Mouse (Mus musculus): ENCODE results near the gene Chga. TPM values are rescaled to one million over a fixed set of nuclear protein-coding genes. Genes with fewer than 3 reads are reported as not detected.
A peak's percentile ranks its signal among the peaks of the same experiment; 100 is the strongest.

Gene Chga
- polyA plus RNA-seq, 1 experiment: 0.06 TPM

DNA sequence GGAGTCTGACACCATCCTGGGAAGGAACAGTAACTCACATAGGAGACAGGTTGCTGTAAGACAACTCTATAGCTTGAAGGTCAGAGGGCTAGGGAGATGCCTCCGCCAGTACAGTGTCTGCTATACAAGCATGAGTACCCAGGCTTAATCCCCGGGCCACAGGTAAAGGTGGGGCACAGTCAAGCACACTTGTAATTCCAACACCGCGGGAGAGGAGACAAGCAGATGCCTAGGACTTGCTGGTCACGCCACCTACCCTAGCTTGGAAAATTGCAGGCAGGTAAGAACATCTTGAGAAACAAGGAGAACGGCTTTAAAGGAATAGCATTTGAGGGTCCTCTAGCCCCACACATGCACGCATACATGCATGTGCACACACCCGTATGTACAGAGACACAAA, 52.3 kb downstream of the Chga start:
- peaks cover 85% of the 10 kb centered on the region for H3K36me3 ChIP-seq (replicated peaks; ENCODE audit: low read length)
- no peaks in the 10 kb centered on the region for H3K9me3 ChIP-seq
- no peak overlapping the region for H3K4me3 ChIP-seq (replicated peaks)
- H3K27me3 ChIP-seq (replicated peaks): no peaks in the 10 kb centered on the region
- TF ChIP-seq GATA1 (IDR thresholded peaks at IDR 0.05; ENCODE audit: borderline replicate concordance, low read length): no peak
- TF ChIP-seq FLI1 (IDR thresholded peaks at IDR 0.05; ENCODE audit: low read length): no peak
- H3K4me1 ChIP-seq: peaks cover 39% of the 10 kb centered on the region

DNA sequence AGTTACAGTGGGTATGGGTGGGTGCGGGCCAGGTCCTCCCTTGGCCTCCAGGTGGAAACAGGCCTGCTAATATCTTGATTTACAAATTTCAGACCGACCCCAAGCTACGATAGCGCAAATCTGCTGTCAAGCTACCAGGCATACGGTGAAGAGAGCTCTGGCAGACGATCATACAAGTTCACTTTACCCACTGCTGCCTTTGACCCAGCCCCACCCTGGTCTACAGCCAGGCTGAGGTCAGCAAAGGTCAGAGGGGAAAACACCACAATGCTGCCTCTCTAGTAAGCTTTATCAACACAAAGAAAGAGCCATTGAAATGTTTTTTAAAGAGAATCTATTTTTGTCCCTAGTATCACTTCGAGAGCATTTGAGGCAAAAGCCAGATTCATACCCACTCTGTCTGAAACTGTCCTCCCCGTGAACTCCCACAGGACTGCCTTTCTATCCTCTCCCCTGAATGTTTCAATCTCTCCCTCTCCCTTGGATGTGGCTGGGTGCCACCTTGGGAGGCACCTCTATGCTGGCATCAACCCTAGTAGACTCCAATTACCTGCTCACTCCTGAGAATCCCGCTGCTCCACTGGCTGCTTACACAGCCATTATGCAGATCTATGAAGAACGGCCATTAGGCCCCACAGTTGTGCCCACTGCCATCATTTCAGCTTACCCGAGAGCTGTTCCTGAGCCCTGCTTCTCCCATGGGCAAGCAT, 53.2 kb downstream of the Chga start:
- no peaks in the 10 kb centered on the region for H3K27me3 ChIP-seq (replicated peaks)
- peaks cover 40% of the 10 kb centered on the region for H3K4me1 ChIP-seq
- peaks cover 77% of the 10 kb centered on the region for H3K36me3 ChIP-seq (replicated peaks; ENCODE audit: low read length)
- no peak for TF ChIP-seq FLI1 (IDR thresholded peaks at IDR 0.05; ENCODE audit: low read length)
- TF ChIP-seq GATA1 (IDR thresholded peaks at IDR 0.05; ENCODE audit: borderline replicate concordance, low read length): no peak
- no peak overlapping the region for H3K4me3 ChIP-seq (replicated peaks)
- no peaks in the 10 kb centered on the region for H3K9me3 ChIP-seq

DNA sequence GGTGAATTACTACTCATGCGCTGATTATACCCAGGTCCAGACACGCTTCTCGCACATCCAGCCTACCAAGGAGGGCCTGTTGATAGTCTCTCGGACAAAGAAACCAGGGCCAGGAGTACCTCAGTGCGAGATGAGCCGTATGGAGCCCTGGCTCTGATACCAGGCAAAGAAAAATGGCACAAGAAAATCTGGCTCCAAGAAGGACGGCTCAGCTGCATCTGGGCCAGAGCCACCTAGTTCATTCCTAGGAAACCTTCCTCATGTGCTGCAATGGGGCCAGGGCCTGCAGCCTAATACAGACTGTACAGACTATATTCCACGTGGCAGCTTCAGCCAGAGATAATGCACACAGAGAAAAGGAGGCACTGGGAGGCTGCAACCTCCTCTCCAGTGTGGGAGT, 56.2 kb downstream of the Chga start:
- H3K4me1 ChIP-seq: peaks cover 51% of the 10 kb centered on the region
- H3K9me3 ChIP-seq: no peaks in the 10 kb centered on the region
- no peaks in the 10 kb centered on the region for H3K27me3 ChIP-seq (replicated peaks)
- no peak overlapping the region for H3K4me3 ChIP-seq (replicated peaks)
- TF ChIP-seq FLI1 (IDR thresholded peaks at IDR 0.05; ENCODE audit: low read length) (no peak), GATA1 (IDR thresholded peaks at IDR 0.05; ENCODE audit: borderline replicate concordance, low read length) (no peak)
- H3K36me3 ChIP-seq (replicated peaks; ENCODE audit: low read length): peaks cover 57% of the 10 kb centered on the region

DNA sequence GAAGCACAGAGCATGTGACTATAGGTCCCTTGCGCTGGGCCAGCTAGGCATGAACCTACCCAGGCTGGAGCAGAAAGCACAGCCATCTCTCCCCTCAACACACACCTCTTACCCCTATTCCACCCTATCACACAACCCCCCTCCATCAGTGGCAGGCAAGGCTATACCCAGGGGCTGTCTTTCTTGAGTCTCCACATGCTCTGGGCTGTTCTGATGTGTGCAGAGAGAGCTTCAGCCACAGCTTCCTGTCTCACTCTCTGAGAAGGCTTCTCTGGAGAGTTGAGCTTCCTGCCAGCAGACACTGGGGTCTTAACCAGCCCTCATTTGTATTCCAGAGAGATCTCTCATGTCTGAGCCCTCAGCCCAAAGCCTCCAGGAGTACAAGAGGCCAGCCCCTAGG, 57.7 kb downstream of the Chga start:
- TF ChIP-seq GATA1 (IDR thresholded peaks at IDR 0.05; ENCODE audit: borderline replicate concordance, low read length) (no peak), FLI1 (IDR thresholded peaks at IDR 0.05; ENCODE audit: low read length) (no peak)
- H3K36me3 ChIP-seq (replicated peaks; ENCODE audit: low read length): peaks cover 46% of the 10 kb centered on the region
- peaks cover 56% of the 10 kb centered on the region for H3K4me1 ChIP-seq
- H3K27me3 ChIP-seq (replicated peaks): no peaks in the 10 kb centered on the region
- peak overlapping the region; percentile 48 for H3K4me3 ChIP-seq (replicated peaks)
- H3K9me3 ChIP-seq: no peaks in the 10 kb centered on the region

DNA sequence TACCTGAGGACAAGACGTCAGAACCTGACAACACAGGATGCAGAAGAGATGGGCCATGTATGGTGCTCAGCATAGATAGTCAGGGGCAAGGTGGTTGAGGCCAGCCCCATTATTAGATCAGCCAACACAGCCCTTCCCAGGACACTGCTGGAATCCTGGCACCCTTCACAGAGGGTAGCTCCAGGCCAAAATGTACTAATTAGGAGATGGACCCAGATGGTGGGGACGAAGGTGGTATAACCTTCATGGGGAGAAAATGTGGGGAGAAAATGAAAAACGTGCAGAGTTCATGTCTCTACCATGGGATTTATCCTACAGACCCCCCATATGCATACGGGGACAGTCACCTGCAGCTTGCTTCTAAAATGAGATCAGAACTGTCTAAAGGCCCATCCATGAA, 58.6 kb downstream of the Chga start:
- Histone ChIP-seq H3K4me3 (replicated peaks) (no peak overlapping the region), H3K4me1 (peaks cover 54% of the 10 kb centered on the region), H3K36me3 (replicated peaks; ENCODE audit: low read length) (peaks cover 42% of the 10 kb centered on the region), H3K27me3 (replicated peaks) (no peaks in the 10 kb centered on the region), H3K9me3 (no peaks in the 10 kb centered on the region)
- TF ChIP-seq GATA1 (IDR thresholded peaks at IDR 0.05; ENCODE audit: borderline replicate concordance, low read length) (no peak), FLI1 (IDR thresholded peaks at IDR 0.05; ENCODE audit: low read length) (no peak)

Other genes starting within 250 kb of the Chga start
- gene Lgmn, start 115.2 kb upstream of the Chga start, polyA plus RNA-seq (2012; ENCODE audit: insufficient read depth, low replicate concordance): 3.4 and 40.6 TPM in 2 replicates
- gene Golga5, start 85.8 kb upstream of the Chga start, polyA plus RNA-seq (2012; ENCODE audit: insufficient read depth, low replicate concordance): 1.2 and 3.4 TPM in 2 replicates
- gene Itpk1, start 150.0 kb downstream of the Chga start, polyA plus RNA-seq (2012; ENCODE audit: insufficient read depth, low replicate concordance): 15.7 and 19.2 TPM in 2 replicates
- gene Moap1, start 188.7 kb downstream of the Chga start, polyA plus RNA-seq (2012; ENCODE audit: insufficient read depth, low replicate concordance): 3.3 TPM in 1 of 2 replicates, not detected in the other
- gene Tmem251, start 188.8 kb downstream of the Chga start, polyA plus RNA-seq (2012; ENCODE audit: insufficient read depth, low replicate concordance): 1.2 and 2.4 TPM in 2 replicates
- gene Gm28051, start 202.8 kb downstream of the Chga start, polyA plus RNA-seq (2012; ENCODE audit: insufficient read depth, low replicate concordance): not detected in 2 replicates
- gene Gon7, start 202.8 kb downstream of the Chga start, polyA plus RNA-seq (2012; ENCODE audit: insufficient read depth, low replicate concordance): 10.4 TPM in 1 of 2 replicates, not detected in the other
- 4.4 and 11.3 TPM in 2 replicates for gene Ubr7, start 203.0 kb downstream of the Chga start, polyA plus RNA-seq (2012; ENCODE audit: insufficient read depth, low replicate concordance)
- 0.82 TPM in 1 of 2 replicates, not detected in the other for gene Gm20604, start 203.7 kb downstream of the Chga start, polyA plus RNA-seq (2012; ENCODE audit: insufficient read depth, low replicate concordance)

Measured in megakaryocyte, embryonic 14.5 days (primary cell).